Mouse (Mus musculus): ENCODE measurements around the gene Borcs6.

- TF ChIP-seq CTCF (IDR thresholded peaks at IDR 0.05; ENCODE audit: low read depth) (no peak), EP300 (IDR thresholded peaks at IDR 0.05; ENCODE audit: low read depth) (no peak)
These were observed 47.3 kb downstream of the Borcs6 start for GRCm38 (mm10) chr11:69106842-69107241.

All from liver, postnatal 0 days (tissue).